Mouse (Mus musculus): ENCODE results near the gene Pakap.

- TF ChIP-seq CTCF (IDR thresholded peaks at IDR 0.05; ENCODE audit: insufficient read depth, low read depth, low read length) (no peak), POLR2A (IDR thresholded peaks at IDR 0.05; ENCODE audit: insufficient read depth, low read depth, low read length) (no peak)
Measured at GRCm38 (mm10) chr4:57618743-57619142, 50.8 kb downstream of the Pakap start.
